Mouse (Mus musculus): ENCODE data around the gene Ccdc88a.
A peak's percentile ranks its signal among the peaks of the same experiment; 100 is the strongest.

Gene Ccdc88a

GRCm38 (mm10) chr11:29549425-29549778 is 175.9 kb downstream of the Ccdc88a start:
- no peaks in the 10 kb centered on the region for H3K9me3 ChIP-seq (ENCODE audit: low read length)
- no peaks in the 10 kb centered on the region for H3K27me3 ChIP-seq (ENCODE audit: insufficient read depth, low read length)
- peaks cover 31% of the 10 kb centered on the region for H3K36me3 ChIP-seq (ENCODE audit: insufficient read depth, low read length)
- TF ChIP-seq CTCF (conservative IDR thresholded peaks at IDR 0.05; ENCODE audit: low read length) (no peak), NANOG (IDR thresholded peaks at IDR 0.05; ENCODE audit: borderline replicate concordance, low read length) (no peak), POU5F1 (IDR thresholded peaks at IDR 0.05; ENCODE audit: borderline replicate concordance, low read length) (no peak)
- H3K4me1 ChIP-seq (replicated peaks; ENCODE audit: low read depth, low read length): peaks cover 20% of the 10 kb centered on the region
- H3K4me3 ChIP-seq (replicated peaks; ENCODE audit: low read length): peak overlapping the region; percentile 98; the same call in 1 of the 2 replicates
